Mouse (Mus musculus): ENCODE measurements around the gene Rcan2. TPM values are rescaled to one million over a fixed set of nuclear protein-coding genes. Genes with fewer than 3 reads are reported as not detected.

Rcan2 gene
- polyA plus RNA-seq, 1 experiment: 0.67 TPM

GRCm38 (mm10) chr17:44011917-44012316 lies 210.8 kb downstream of the Rcan2 start:
- Histone ChIP-seq H3K27me3 (ENCODE audit: control insufficient read depth, insufficient read depth, low read length) (no peaks in the 10 kb centered on the region), H3K27ac (ENCODE audit: insufficient read depth, low read depth, low read length) (no peak overlapping the region), H3K4me1 (ENCODE audit: control insufficient read depth, insufficient read depth, insufficient read length, low read length) (no peaks in the 10 kb centered on the region), H3K36me3 (ENCODE audit: control insufficient read depth, insufficient read depth, low read length) (no peaks in the 10 kb centered on the region), H3K4me3 (ENCODE audit: low read depth, low read length) (no peak overlapping the region)
- 66% methylated on average over 4 of the region's 4 CpGs for WGBS
- no peak for TF ChIP-seq POLR2A (IDR thresholded peaks at IDR 0.05; ENCODE audit: low read depth, low read length)
- no peak for TF ChIP-seq CTCF (IDR thresholded peaks at IDR 0.05; ENCODE audit: extremely low read depth, insufficient read length, insufficient replicate concordance, low read depth, low read length)

GRCm38 (mm10) chr17:44013756-44014510 lies 212.8 kb downstream of the Rcan2 start:
- no peak overlapping the region for H3K27ac ChIP-seq (ENCODE audit: insufficient read depth, low read depth, low read length)
- no peak overlapping the region for H3K4me3 ChIP-seq (ENCODE audit: low read depth, low read length)
- H3K36me3 ChIP-seq (ENCODE audit: control insufficient read depth, insufficient read depth, low read length): no peaks in the 10 kb centered on the region
- H3K4me1 ChIP-seq (ENCODE audit: control insufficient read depth, insufficient read depth, insufficient read length, low read length): no peaks in the 10 kb centered on the region
- WGBS: 72% methylated on average over 4 of the region's 4 CpGs
- TF ChIP-seq POLR2A (IDR thresholded peaks at IDR 0.05; ENCODE audit: low read depth, low read length) (no peak), CTCF (IDR thresholded peaks at IDR 0.05; ENCODE audit: extremely low read depth, insufficient read length, insufficient replicate concordance, low read depth, low read length) (no peak)
- H3K27me3 ChIP-seq (ENCODE audit: control insufficient read depth, insufficient read depth, low read length): no peaks in the 10 kb centered on the region

- WGBS: 69% methylated on average over 5 of the region's 5 CpGs
- no peaks in the 10 kb centered on the region for H3K36me3 ChIP-seq (ENCODE audit: control insufficient read depth, insufficient read depth, low read length)
- no peak overlapping the region for H3K27ac ChIP-seq (ENCODE audit: insufficient read depth, low read depth, low read length)
- no peaks in the 10 kb centered on the region for H3K27me3 ChIP-seq (ENCODE audit: control insufficient read depth, insufficient read depth, low read length)
- H3K4me1 ChIP-seq (ENCODE audit: control insufficient read depth, insufficient read depth, insufficient read length, low read length): no peaks in the 10 kb centered on the region
- TF ChIP-seq POLR2A (IDR thresholded peaks at IDR 0.05; ENCODE audit: low read depth, low read length): no peak
- no peak for TF ChIP-seq CTCF (IDR thresholded peaks at IDR 0.05; ENCODE audit: extremely low read depth, insufficient read length, insufficient replicate concordance, low read depth, low read length)
- no peak overlapping the region for H3K4me3 ChIP-seq (ENCODE audit: low read depth, low read length)
Observed at GRCm38 (mm10) chr17:44016314-44016713, 215.2 kb downstream of the Rcan2 start.

- no peak for TF ChIP-seq CTCF (IDR thresholded peaks at IDR 0.05; ENCODE audit: extremely low read depth, insufficient read length, insufficient replicate concordance, low read depth, low read length)
- TF ChIP-seq POLR2A (IDR thresholded peaks at IDR 0.05; ENCODE audit: low read depth, low read length): no peak
- H3K4me1 ChIP-seq (ENCODE audit: control insufficient read depth, insufficient read depth, insufficient read length, low read length): no peaks in the 10 kb centered on the region
- WGBS: 72% methylated on average over 6 of the region's 6 CpGs
- no peak overlapping the region for H3K27ac ChIP-seq (ENCODE audit: insufficient read depth, low read depth, low read length)
- H3K4me3 ChIP-seq (ENCODE audit: low read depth, low read length): no peak overlapping the region
- H3K27me3 ChIP-seq (ENCODE audit: control insufficient read depth, insufficient read depth, low read length): no peaks in the 10 kb centered on the region
- no peaks in the 10 kb centered on the region for H3K36me3 ChIP-seq (ENCODE audit: control insufficient read depth, insufficient read depth, low read length)
Observed at GRCm38 (mm10) chr17:44020707-44021220, 219.6 kb downstream of the Rcan2 start.

- no peaks in the 10 kb centered on the region for H3K36me3 ChIP-seq (ENCODE audit: control insufficient read depth, insufficient read depth, low read length)
- H3K27ac ChIP-seq (ENCODE audit: insufficient read depth, low read depth, low read length): no peak overlapping the region
- no peaks in the 10 kb centered on the region for H3K27me3 ChIP-seq (ENCODE audit: control insufficient read depth, insufficient read depth, low read length)
- no peaks in the 10 kb centered on the region for H3K4me1 ChIP-seq (ENCODE audit: control insufficient read depth, insufficient read depth, insufficient read length, low read length)
- H3K4me3 ChIP-seq (ENCODE audit: low read depth, low read length): no peak overlapping the region
- 60% methylated on average over 2 of the region's 2 CpGs for WGBS
- TF ChIP-seq CTCF (IDR thresholded peaks at IDR 0.05; ENCODE audit: extremely low read depth, insufficient read length, insufficient replicate concordance, low read depth, low read length): no peak
Observed at GRCm38 (mm10) chr17:44023842-44024241, 222.7 kb downstream of the Rcan2 start.

- WGBS: 75% methylated on average over 2 of the region's 2 CpGs
- TF ChIP-seq POLR2A (IDR thresholded peaks at IDR 0.05; ENCODE audit: low read depth, low read length) (no peak), CTCF (IDR thresholded peaks at IDR 0.05; ENCODE audit: extremely low read depth, insufficient read length, insufficient replicate concordance, low read depth, low read length) (no peak)
- Histone ChIP-seq H3K36me3 (ENCODE audit: control insufficient read depth, insufficient read depth, low read length) (no peaks in the 10 kb centered on the region), H3K4me1 (ENCODE audit: control insufficient read depth, insufficient read depth, insufficient read length, low read length) (no peaks in the 10 kb centered on the region), H3K27me3 (ENCODE audit: control insufficient read depth, insufficient read depth, low read length) (no peaks in the 10 kb centered on the region), H3K4me3 (ENCODE audit: low read depth, low read length) (no peak overlapping the region), H3K27ac (ENCODE audit: insufficient read depth, low read depth, low read length) (no peak overlapping the region)
Observed at GRCm38 (mm10) chr17:44025011-44025410, 223.9 kb downstream of the Rcan2 start.

GRCm38 (mm10) chr17:44025935-44026334 lies 224.8 kb downstream of the Rcan2 start:
- H3K27ac ChIP-seq (ENCODE audit: insufficient read depth, low read depth, low read length): no peak overlapping the region
- no peaks in the 10 kb centered on the region for H3K4me1 ChIP-seq (ENCODE audit: control insufficient read depth, insufficient read depth, insufficient read length, low read length)
- no peaks in the 10 kb centered on the region for H3K27me3 ChIP-seq (ENCODE audit: control insufficient read depth, insufficient read depth, low read length)
- no peaks in the 10 kb centered on the region for H3K36me3 ChIP-seq (ENCODE audit: control insufficient read depth, insufficient read depth, low read length)
- H3K4me3 ChIP-seq (ENCODE audit: low read depth, low read length): no peak overlapping the region
- TF ChIP-seq POLR2A (IDR thresholded peaks at IDR 0.05; ENCODE audit: low read depth, low read length): no peak
- TF ChIP-seq CTCF (IDR thresholded peaks at IDR 0.05; ENCODE audit: extremely low read depth, insufficient read length, insufficient replicate concordance, low read depth, low read length): no peak
- 63% methylated on average over 6 of the region's 6 CpGs for WGBS
